Mouse (Mus musculus) cerebellum, postnatal 25 days (tissue): ENCODE measurements around the gene Grb2.

Experiments used
- DNase-seq, 2 experiments: peaks; one replicate each; pipeline ENCODE4 v3.0.0; 2021; ENCODE audit warnings: mixed read lengths in 2 of 2

Grb2 gene

GRCm38 (mm10) chr11:115601174-115601573 is 107.2 kb downstream of the Grb2 start:
- no peak for DNase-seq

GRCm38 (mm10) chr11:115600743-115601142 is 107.7 kb downstream of the Grb2 start:
- no peak for DNase-seq

- no peak for DNase-seq
Measured at GRCm38 (mm10) chr11:115599722-115600121, 108.7 kb downstream of the Grb2 start.

- DNase-seq: no peak
Measured at GRCm38 (mm10) chr11:115598309-115598708, 110.1 kb downstream of the Grb2 start.

GRCm38 (mm10) chr11:115595209-115595608 is 113.2 kb downstream of the Grb2 start:
- no peak for DNase-seq
